Mouse (Mus musculus) left cerebral cortex, postnatal 36 days (tissue): Measurements from ENCODE around the gene Gm10181. TPM values are rescaled to one million over a fixed set of nuclear protein-coding genes. Genes with fewer than 3 reads are reported as not detected.

ENCODE experiments used
- total RNA-seq, 2 experiments: library from RNA; stranded (reverse); gene quantifications; 2 replicates each; pipeline ENCODE4 v1.2.3; 2021

Gm10181 gene
- total RNA-seq, 2 experiments from 2014 or later: not detected

Other genes with a start within 250 kb of the Gm10181 start
- 10 to 100 TPM; 53.5 to 53.8 TPM for gene Herpud2, start 62.4 kb downstream of the Gm10181 start, total RNA-seq
- 100 to 1,000 TPM; 381 to 384 TPM for gene Sept7, start 163.0 kb downstream of the Gm10181 start, total RNA-seq